Mouse (Mus musculus): ENCODE results near the gene Coro2b. TPM values are rescaled to one million over a fixed set of nuclear protein-coding genes. Genes with fewer than 3 reads are reported as not detected.

The Coro2b gene
- polyA plus RNA-seq, 1 experiment from 2014 or later, result 11.0 TPM

DNA sequence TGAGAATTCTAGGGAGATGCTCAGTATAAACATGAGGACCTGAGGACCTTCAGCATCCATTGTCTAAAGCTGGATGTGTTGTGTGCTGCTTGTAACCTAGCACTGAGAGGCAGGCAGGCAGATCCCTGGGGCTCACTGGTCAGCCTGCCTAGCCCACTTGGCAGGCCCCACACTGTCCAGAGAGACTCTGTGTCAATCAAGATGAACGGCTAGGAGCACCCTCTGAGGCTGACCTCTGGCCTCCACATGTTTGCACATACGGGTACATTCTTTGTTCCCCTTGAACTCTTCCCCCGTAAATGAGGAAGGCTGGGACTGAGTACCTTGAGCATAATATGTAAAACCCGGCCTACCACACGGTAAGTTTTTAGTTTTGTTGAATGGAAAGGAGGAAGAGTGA lies 156.5 kb downstream of the Coro2b start:
- ATAC-seq (replicated peaks; ENCODE audit: low FRiP score, low read depth) (no peak), DNase-seq (ENCODE audit: low spot score) (no peak)
- Histone ChIP-seq H3K36me3 (ENCODE audit: insufficient read depth, low read length) (peaks cover 40% of the 10 kb centered on the region), H3K4me2 (ENCODE audit: low read length) (no peak overlapping the region), H3K9me3 (replicated peaks; ENCODE audit: low read length) (no peaks in the 10 kb centered on the region), H3K4me1 (replicated peaks; ENCODE audit: insufficient read depth, low read length) (no peaks in the 10 kb centered on the region), H3K4me3 (replicated peaks; ENCODE audit: low read depth, low read length) (no peak overlapping the region), H3K27me3 (ENCODE audit: insufficient read depth, low read length) (no peaks in the 10 kb centered on the region), H3K9ac (ENCODE audit: low read depth, low read length) (no peak overlapping the region), H3K27ac (no peak overlapping the region)
- 58% methylated on average over 5 of the region's 5 CpGs for WGBS
- no peak for TF ChIP-seq CTCF (IDR thresholded peaks at IDR 0.05; ENCODE audit: low read depth)

DNA sequence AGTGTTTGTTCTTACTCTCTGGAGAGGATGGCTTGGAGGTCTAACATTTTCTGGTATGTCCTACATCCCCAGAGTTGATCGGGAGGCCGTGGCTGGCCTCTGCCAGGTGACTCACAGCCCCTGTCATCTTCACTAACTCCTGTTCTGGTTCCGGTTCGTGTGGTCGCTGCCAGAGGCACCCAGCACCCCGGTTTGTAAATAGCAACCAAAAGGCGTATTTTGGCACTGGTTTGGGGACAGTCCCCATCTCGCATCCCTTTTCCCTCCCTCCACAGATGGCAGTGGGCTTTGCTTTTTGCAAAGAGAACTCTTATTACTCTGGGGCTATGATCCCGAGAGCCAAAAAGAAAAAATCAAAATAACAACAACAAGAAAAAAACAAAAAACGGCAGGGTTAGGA lies 158.9 kb downstream of the Coro2b start:
- Histone ChIP-seq H3K9ac (ENCODE audit: low read depth, low read length) (no peak overlapping the region), H3K36me3 (ENCODE audit: insufficient read depth, low read length) (peaks cover 55% of the 10 kb centered on the region), H3K4me2 (ENCODE audit: low read length) (no peak overlapping the region), H3K27ac (no peak overlapping the region), H3K27me3 (ENCODE audit: insufficient read depth, low read length) (no peaks in the 10 kb centered on the region), H3K4me1 (replicated peaks; ENCODE audit: insufficient read depth, low read length) (no peaks in the 10 kb centered on the region), H3K9me3 (replicated peaks; ENCODE audit: low read length) (no peaks in the 10 kb centered on the region), H3K4me3 (replicated peaks; ENCODE audit: low read depth, low read length) (no peak overlapping the region)
- WGBS, result 91% methylated on average over 10 of the region's 10 CpGs
- DNase-seq (ENCODE audit: low spot score), result no peak
- no peak for ATAC-seq (replicated peaks; ENCODE audit: low FRiP score, low read depth)
- no peak for TF ChIP-seq CTCF (IDR thresholded peaks at IDR 0.05; ENCODE audit: low read depth)

DNA sequence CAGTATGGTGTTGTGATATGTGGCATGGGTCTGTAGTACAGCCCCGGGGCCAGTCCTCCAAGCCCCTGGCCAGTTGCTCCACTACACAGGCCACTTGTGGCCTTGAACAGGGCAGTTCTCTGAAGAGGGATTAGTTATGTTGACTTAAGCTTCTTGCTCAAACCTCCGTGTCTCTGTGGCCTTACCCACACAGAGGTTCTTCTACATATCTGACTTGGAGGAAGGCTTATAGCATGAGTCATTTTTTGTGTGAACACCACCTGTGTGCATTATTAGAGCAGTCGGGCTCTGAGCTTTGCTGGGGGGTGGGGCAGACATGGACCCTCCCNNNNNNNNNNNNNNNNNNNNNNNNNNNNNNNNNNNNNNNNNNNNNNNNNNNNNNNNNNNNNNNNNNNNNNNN lies 162.6 kb downstream of the Coro2b start:
- 76% methylated on average over 3 of the region's 3 CpGs for WGBS
- DNase-seq (ENCODE audit: low spot score), result no peak
- Histone ChIP-seq H3K9ac (ENCODE audit: low read depth, low read length) (no peak overlapping the region), H3K4me3 (replicated peaks; ENCODE audit: low read depth, low read length) (no peak overlapping the region), H3K9me3 (replicated peaks; ENCODE audit: low read length) (no peaks in the 10 kb centered on the region), H3K27me3 (ENCODE audit: insufficient read depth, low read length) (no peaks in the 10 kb centered on the region), H3K27ac (no peak overlapping the region), H3K4me2 (ENCODE audit: low read length) (no peak overlapping the region), H3K36me3 (ENCODE audit: insufficient read depth, low read length) (peaks cover 44% of the 10 kb centered on the region), H3K4me1 (replicated peaks; ENCODE audit: insufficient read depth, low read length) (peaks cover 13% of the 10 kb centered on the region)
- ATAC-seq (replicated peaks; ENCODE audit: low FRiP score, low read depth), result no peak
- TF ChIP-seq CTCF (IDR thresholded peaks at IDR 0.05; ENCODE audit: low read depth), result no peak

DNA sequence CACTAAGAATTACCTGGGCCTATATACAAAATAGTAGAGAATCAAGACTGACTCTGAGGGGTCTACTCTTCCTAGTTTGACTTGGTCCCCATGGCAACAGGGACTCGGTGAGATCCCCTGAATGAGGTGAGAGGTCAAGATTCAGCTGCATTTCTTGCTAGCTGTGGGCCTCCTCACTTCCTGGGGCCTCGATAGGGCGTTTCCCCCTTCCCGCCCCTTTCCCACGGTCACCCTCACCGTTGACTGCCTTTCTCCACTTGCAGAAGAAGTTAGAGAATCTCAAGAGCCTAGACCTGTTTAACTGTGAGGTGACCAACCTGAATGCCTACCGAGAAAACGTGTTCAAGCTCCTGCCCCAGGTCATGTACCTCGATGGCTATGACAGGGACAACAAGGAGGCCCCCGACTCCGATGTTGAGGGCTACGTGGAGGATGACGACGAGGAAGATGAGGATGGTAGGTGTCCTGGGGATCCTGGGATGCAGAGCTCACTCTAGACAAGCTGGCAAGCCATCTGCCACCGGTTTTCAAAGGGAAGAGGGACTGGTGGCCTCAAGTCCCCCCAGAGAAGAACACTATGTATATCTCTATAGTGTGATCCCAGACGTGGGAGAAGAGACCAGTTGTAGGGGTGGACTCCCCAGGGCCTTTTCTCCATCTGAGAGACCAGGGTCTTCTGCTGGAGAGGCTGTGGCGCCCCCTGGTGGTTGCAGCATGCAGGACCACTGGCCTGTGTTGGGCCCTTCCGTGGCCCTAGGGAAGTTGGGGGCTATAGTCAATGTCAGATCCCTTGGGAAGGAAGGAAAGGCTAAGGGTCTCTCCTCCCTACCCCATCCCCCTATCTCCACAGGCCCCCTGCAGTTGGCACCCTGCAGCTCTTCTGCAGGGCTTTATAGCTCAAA lies 163.4 kb downstream of the Coro2b start:
- 0 out of 2 replicates have a peak, but pooled peaks have one; percentile 14 for ATAC-seq (replicated peaks; ENCODE audit: low FRiP score, low read depth)
- WGBS, result 58% methylated on average over 18 of the region's 18 CpGs
- Histone ChIP-seq H3K27ac (no peak overlapping the region), H3K4me1 (replicated peaks; ENCODE audit: insufficient read depth, low read length) (peaks cover 19% of the 10 kb centered on the region), H3K36me3 (ENCODE audit: insufficient read depth, low read length) (peaks cover 43% of the 10 kb centered on the region), H3K4me3 (replicated peaks; ENCODE audit: low read depth, low read length) (no peak overlapping the region), H3K27me3 (ENCODE audit: insufficient read depth, low read length) (no peaks in the 10 kb centered on the region), H3K9me3 (replicated peaks; ENCODE audit: low read length) (no peaks in the 10 kb centered on the region), H3K9ac (ENCODE audit: low read depth, low read length) (no peak overlapping the region), H3K4me2 (ENCODE audit: low read length) (no peak overlapping the region)
- TF ChIP-seq CTCF (IDR thresholded peaks at IDR 0.05; ENCODE audit: low read depth), result peak; percentile 88
- DNase-seq (ENCODE audit: low spot score), result peak; percentile 69

DNA sequence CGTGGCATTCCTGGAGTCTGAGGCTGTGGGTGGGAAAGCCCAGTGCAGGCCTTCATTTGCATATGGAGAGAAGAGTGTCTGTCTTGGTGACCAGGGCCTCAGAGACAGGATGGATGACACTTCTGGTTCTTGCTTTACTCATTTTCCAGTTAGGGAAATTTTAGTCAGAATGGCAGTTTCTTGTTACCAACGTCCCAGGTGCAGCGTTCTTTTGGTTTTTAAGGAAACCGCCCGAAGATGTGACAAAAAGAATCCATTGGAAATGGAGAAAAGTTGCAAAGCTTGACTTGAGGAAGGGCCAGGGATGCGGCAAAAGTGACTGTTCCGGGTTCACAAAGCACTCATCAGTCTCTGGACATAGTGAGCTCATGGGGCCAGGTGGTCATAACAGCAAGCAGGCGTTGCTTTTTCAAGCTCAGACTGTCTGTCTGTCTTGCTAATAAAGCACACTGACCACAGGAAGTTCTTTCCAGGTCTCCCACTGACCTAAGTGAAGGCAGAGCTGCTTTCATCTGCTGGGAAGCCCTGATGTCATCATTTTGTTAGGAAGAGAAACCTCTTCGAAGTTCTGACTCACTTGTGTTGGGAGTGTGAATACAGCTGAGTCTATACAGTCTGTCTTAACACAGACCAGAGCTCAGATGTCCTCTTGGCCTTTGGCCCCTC lies 164.2 kb downstream of the Coro2b start:
- Histone ChIP-seq H3K4me3 (replicated peaks; ENCODE audit: low read depth, low read length) (no peak overlapping the region), H3K9ac (ENCODE audit: low read depth, low read length) (no peak overlapping the region), H3K4me2 (ENCODE audit: low read length) (no peak overlapping the region), H3K4me1 (replicated peaks; ENCODE audit: insufficient read depth, low read length) (peaks cover 24% of the 10 kb centered on the region), H3K36me3 (ENCODE audit: insufficient read depth, low read length) (peaks cover 38% of the 10 kb centered on the region), H3K27ac (no peak overlapping the region), H3K27me3 (ENCODE audit: insufficient read depth, low read length) (no peaks in the 10 kb centered on the region), H3K9me3 (replicated peaks; ENCODE audit: low read length) (no peaks in the 10 kb centered on the region)
- ATAC-seq (replicated peaks; ENCODE audit: low FRiP score, low read depth) (no peak), DNase-seq (ENCODE audit: low spot score) (no peak)
- WGBS, result 77% methylated on average over 9 of the region's 9 CpGs
- TF ChIP-seq CTCF (IDR thresholded peaks at IDR 0.05; ENCODE audit: low read depth), result no peak

DNA sequence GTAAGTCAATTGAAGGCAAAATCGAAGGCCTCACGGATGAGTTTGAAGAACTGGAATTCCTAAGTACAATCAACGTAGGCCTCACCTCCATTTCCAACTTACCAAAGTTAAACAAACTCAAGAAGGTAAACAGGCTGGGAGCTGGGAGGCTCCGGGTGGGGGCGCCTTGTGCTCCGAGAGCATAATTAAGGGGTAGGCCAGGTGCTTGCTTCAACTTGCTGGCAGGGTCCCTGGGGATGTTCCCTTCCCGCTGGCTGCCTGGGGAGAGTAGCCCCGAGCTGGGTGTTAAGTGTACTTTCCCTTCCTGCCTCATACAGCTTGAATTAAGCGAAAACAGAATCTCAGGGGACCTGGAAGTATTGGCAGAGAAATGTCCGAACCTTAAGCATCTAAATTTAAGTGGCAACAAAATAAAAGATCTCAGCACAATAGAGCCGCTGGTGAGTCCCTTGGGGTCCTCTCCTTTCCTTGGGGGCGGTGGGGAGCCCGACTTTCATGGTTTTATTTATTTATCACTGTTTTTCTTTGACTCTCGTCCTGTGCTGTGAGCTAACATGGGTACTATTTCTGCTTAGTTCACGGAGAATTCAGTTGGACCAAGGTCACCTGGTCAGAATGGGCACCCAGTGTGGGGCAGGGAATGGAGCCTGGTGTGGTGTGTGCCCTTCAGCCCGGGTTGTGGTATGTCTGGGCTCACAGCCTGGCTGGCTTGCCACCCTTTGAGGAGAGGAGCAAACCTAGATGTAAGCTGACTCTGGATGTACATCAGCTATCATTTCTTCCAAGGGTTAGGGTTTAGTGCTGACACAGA lies 164.9 kb downstream of the Coro2b start:
- Histone ChIP-seq H3K27me3 (ENCODE audit: insufficient read depth, low read length) (no peaks in the 10 kb centered on the region), H3K9me3 (replicated peaks; ENCODE audit: low read length) (no peaks in the 10 kb centered on the region), H3K27ac (no peak overlapping the region), H3K4me3 (replicated peaks; ENCODE audit: low read depth, low read length) (no peak overlapping the region), H3K36me3 (ENCODE audit: insufficient read depth, low read length) (peaks cover 31% of the 10 kb centered on the region), H3K9ac (ENCODE audit: low read depth, low read length) (no peak overlapping the region), H3K4me2 (ENCODE audit: low read length) (no peak overlapping the region), H3K4me1 (replicated peaks; ENCODE audit: insufficient read depth, low read length) (peaks cover 29% of the 10 kb centered on the region)
- TF ChIP-seq CTCF (IDR thresholded peaks at IDR 0.05; ENCODE audit: low read depth), result no peak
- DNase-seq (ENCODE audit: low spot score), result no peak
- 68% methylated on average over 16 of the region's 16 CpGs for WGBS
- ATAC-seq (replicated peaks; ENCODE audit: low FRiP score, low read depth), result no peak
